Mouse (Mus musculus) thymus, postnatal 0 days (tissue): ENCODE results near the gene Tas2r123. TPM values are rescaled to one million over a fixed set of nuclear protein-coding genes. Genes with fewer than 3 reads are reported as not detected.

Experiments
- DNase-seq: peaks from one replicate; pipeline ENCODE4 v3.0.0-alpha.2; 2015; ENCODE audit warnings: low spot score
- polyA plus RNA-seq: library from polyadenylated mRNA; unstranded; fragments of >200 nt; fragmentation: Nextera tagmentation; extraction: Ambion mirVana; gene quantifications from 2 replicates; pipeline ENCODE4 v1.2.1, GENCODE M21; 2015

Tas2r123 gene
- not detected in 2 replicates for polyA plus RNA-seq

- no peak for DNase-seq
These were observed at the start of gene Tas2r123 for GRCm38 (mm10) chr6:132846842-132847241. Tas2r123 (plus strand) TSS chr6:132847142.

- no peak for DNase-seq
These were observed 44.4 kb upstream of the Tas2r123 start, which contains the start of gene Tas2r117 for GRCm38 (mm10) chr6:132802518-132802917. Tas2r117 (plus strand) TSS chr6:132802818.

- DNase-seq = no peak
These were observed 8.2 kb downstream of the Tas2r123 start, which contains the start of gene Tas2r116 for GRCm38 (mm10) chr6:132855138-132855537. Tas2r116 (plus strand) TSS chr6:132855438.

- DNase-seq = no peak
These were observed 20.8 kb downstream of the Tas2r123 start, which contains the start of gene Tas2r110 for GRCm38 (mm10) chr6:132867708-132868107. Tas2r110 (plus strand) TSS chr6:132868008.

- DNase-seq = no peak
These were observed 45.8 kb downstream of the Tas2r123 start, which contains the start of gene Tas2r113 for GRCm38 (mm10) chr6:132892711-132893110. Tas2r113 (plus strand) TSS chr6:132893011.

Other genes with a start within 250 kb of the Tas2r123 start
- not detected in 2 replicates for gene A630073D07Rik, start 195.6 kb upstream of the Tas2r123 start, polyA plus RNA-seq
- gene Tas2r120, start 190.2 kb upstream of the Tas2r123 start, polyA plus RNA-seq = not detected in 2 replicates
- not detected in 2 replicates for gene Tas2r121, start 146.1 kb upstream of the Tas2r123 start, polyA plus RNA-seq
- not detected in 2 replicates for gene Tas2r122, start 135.2 kb upstream of the Tas2r123 start, polyA plus RNA-seq
- gene Tas2r115, start 109.1 kb upstream of the Tas2r123 start, polyA plus RNA-seq = not detected in 2 replicates
- gene Tas2r124, start 92.4 kb upstream of the Tas2r123 start, polyA plus RNA-seq = not detected in 2 replicates
- gene Tas2r102, start 85.0 kb upstream of the Tas2r123 start, polyA plus RNA-seq = not detected in 2 replicates
- gene Tas2r136, start 69.0 kb upstream of the Tas2r123 start, polyA plus RNA-seq = not detected in 2 replicates
- not detected in 2 replicates for gene Tas2r117, start 44.3 kb upstream of the Tas2r123 start, polyA plus RNA-seq
- gene Tas2r116, start 8.3 kb downstream of the Tas2r123 start, polyA plus RNA-seq = not detected in 2 replicates
- gene Tas2r110, start 20.9 kb downstream of the Tas2r123 start, polyA plus RNA-seq = not detected in 2 replicates
- not detected in 2 replicates for gene Tas2r113, start 45.9 kb downstream of the Tas2r123 start, polyA plus RNA-seq
- not detected in 2 replicates for gene Tas2r125, start 62.5 kb downstream of the Tas2r123 start, polyA plus RNA-seq
- gene Tas2r129, start 104.0 kb downstream of the Tas2r123 start, polyA plus RNA-seq = 0.14 TPM in 1 of 2 replicates, not detected in the other
- not detected in 2 replicates for gene Tas2r131, start 110.8 kb downstream of the Tas2r123 start, polyA plus RNA-seq
- gene Tas2r109, start 133.8 kb downstream of the Tas2r123 start, polyA plus RNA-seq = not detected in 2 replicates
- not detected in 2 replicates for gene Tas2r103, start 190.0 kb downstream of the Tas2r123 start, polyA plus RNA-seq
- not detected in 2 replicates for gene Tas2r140, start 208.7 kb downstream of the Tas2r123 start, polyA plus RNA-seq